Mouse (Mus musculus) cerebellum, postnatal 36 days (tissue): ENCODE results near the gene Rap1gap.

Experiments used
- DNase-seq, 2 experiments: peaks; one replicate each; pipeline ENCODE4 v3.0.0; 2021 to 2022; ENCODE audit warnings: mixed read lengths in 2 of 2

The Rap1gap gene

DNA sequence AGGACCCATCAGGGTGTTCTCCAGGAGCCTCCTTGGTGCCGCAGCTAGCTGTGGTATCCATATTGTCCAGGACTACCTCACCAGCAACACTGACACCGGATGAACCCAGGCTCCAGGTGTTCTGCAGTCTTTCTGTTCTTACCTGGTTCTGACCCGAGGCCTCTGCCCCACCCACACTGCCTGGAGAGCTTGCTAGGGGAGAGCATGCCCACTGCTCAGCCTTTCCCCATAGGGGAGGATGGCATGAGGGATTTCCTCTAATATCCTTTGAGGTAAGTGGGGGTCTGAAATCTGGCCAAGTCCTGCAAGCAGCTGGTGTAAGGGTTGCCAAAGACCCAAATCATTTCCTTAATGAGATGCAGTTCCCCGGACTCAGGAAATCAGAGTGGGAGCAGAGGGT, 1.0 kb upstream of the Rap1gap start:
- peak in 1 of 2 experiments; percentile 27 for DNase-seq

DNA sequence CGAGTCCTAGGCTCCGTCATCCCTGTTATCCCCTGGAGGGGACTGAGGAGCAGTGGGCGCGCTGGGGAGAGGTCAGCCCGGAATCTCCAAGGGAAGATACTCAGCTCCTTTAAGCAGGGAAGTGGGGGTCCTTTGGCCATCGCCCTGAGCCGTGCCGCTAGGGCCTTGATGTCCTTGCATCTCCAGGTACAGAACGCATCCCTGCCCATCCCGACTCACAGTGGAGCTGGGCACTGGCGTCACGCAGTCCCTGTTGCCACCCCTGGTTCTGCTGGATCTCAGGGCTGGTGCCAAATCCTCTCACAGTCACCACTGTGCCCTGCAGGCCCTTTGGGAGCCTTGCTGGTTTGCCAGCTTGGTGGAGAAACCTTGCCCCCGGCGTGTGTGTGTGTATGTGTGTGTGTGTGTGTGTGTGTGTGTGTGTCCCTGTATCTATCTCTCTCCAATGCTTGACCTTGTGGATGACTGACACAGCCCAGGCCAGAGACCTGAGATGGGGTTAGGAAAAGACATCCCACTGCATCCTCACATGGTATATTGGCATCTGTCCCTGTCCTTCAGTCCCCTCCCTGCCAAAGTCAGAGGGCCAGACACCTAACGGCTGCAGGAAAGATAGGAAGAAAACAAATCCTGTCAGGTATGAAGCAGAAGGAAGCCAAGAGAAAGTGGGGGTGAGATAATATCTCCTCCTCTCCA, 602 bp downstream of the Rap1gap start:
- peak; percentile 55 to 78 for DNase-seq

DNA sequence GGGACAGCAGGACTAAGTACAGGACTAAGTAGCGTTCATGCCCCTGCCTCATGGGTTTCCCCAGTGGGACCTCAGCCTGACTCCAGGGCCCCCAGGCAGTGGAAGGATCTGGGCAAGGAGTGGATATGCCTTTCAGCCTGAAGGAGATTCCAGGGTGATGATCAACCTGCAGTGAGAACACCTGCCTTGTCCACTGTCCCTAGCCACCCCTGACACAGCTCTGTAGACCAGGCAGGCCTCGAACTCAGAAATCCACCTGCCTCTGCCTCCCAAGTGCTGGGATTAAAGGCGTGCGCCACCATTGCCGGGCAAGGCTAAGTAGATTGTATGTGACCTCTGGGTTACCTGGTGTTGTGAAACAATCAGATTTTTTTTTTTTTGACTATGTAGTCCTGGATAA, 1.3 kb downstream of the Rap1gap start:
- DNase-seq = no peak

DNA sequence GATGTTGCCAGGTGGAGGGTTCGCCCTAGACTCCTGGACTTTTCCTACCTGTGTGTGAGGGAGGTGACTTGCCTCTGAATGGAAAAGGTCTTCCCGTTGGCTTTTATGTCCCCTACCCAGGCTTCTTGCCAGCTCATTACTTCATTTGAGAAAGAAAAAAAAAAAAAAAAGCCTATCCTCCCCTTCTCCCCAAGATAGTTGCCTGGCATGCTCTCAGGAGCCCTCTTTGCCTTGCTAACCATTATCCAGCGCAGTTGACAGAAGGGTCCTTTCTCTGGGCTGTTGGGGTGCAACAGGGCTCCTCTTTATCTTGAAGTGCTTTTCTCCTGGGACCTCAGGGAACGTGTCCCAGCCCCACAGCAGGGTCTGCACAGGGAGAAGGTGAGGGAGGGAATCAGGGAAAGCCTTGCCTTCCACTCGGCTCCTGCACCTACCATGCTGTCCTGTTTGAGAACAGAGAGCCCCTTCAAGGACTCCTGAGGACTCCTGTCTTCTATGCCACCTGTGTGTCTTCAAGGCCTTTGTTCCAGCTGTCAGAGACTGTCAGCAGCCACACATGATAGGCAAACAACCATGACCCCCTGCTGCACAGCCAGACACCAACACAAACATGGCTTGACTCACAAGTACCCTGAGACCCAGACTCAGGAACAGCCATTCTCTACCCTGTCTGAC, 1.9 kb downstream of the Rap1gap start:
- peak in 1 of 2 experiments; percentile 28 for DNase-seq

DNA sequence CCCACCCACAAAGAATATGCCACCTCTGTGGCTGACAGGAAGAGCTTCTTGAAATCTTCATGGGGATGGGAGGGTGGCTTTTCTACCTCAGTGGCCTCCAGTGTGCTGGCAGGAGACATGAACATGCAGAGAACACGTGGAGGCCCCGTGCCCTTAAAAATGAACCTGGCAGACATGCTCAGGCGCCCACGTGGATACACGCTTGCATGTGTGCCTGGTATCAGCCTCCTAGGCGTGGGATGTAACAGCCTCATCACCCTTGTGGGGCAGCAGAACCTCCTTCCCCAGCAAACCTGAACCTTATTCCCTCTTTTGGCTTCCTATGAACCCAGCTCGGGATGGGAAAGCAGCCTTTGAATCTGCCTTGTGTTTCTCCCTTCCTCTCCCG, 2.4 kb downstream of the Rap1gap start:
- peak in 1 of 2 experiments; percentile 37 for DNase-seq

DNA sequence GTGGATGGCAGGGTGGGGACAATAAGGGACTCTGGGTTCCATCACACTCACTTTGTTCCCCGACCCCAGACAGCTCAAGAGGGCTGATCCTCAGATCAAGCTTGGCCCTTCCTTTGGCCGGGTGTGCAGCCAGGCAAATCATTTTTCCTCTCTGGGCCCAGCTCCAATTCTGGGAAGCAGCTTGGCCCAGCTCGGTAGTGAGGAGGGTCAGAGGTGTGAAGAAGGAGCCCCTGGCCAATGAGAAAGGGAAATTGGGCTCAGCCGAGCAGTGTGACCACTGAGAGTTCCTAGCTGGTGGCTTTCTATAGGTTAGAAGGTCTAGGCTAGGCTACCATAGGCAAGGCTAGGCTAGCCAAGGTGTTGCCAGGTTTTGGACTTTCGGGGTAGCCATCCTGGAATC, 3.2 kb downstream of the Rap1gap start:
- peak; percentile 77 to 80 for DNase-seq

DNA sequence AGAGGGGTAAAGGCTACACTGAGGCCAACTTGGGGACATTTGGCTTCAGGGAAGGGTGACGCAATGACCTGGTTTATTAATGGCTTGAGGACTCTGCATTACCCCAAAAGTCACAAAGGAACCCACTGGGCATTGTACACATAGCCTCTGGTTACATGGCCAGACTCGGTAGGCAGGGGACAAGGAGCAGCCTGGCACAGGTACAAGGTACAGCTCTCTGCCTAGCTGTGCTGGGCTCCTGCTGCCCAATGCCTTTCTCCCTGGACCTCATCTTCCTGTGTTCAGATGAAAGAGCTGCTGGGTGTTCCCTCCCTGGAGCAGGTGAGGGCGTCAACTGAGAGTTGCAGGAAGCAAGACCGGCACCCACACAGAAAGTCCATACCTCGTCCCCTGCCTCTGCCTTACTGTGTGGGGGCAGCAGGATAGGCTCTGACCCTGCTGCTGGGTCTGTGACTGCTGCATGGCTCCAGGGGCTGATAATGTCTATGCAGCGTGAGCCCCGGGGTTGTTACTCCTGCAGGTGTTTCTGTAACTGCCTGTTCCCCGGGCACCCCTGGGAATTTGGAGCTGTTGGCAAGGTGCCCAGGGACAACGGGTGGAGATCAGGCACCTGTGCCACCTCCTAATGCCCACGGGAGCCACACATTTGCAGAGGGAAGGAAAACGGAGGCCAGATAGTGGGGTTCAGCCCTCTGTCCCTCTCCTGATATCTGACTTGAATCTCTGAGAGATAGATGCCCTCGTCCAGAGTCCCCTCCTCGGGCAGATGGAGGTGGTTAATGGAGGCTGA, 7.4 kb downstream of the Rap1gap start:
- no peak for DNase-seq

DNA sequence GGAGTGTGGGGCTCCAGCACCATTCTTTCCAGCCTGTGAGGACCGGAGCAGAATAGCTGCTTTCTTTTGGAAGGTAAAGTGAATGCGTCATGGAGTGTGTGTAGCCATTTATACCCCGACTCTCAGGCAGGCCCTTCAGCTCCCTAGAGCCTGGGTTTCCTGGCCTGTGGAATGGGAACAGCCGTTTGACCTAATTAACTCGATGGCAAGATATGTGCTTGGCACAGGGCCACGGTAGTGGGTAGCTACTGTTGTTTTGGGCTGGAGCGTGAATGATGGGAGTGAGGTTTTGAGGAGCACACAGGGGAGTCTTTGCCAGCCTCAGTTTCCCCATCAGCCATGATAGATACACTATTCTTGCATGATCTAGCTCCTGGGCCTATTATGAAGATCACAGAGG, 11.0 kb downstream of the Rap1gap start:
- peak; percentile 73 to 75 for DNase-seq

DNA sequence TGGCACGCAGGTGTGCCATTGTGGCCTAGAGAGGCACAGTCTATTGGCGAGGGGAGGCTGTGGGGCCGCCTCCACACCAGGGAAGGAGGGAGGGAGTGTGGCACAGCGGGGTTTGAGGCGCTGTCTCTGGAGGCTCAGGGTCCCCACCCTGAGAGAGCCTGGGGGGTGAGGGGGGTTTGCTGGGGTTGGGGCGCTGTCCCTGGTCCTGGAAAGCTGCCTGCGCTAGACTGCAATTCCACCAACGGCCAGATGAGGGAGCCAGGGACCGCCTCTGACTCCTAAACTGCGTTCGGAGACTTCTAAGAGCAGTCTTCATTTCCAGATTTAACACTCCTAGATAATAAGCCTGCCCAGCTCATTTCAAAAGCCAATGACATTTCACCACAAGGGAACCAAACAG, 11.5 kb downstream of the Rap1gap start:
- peak; percentile 88 to 91 for DNase-seq

DNA sequence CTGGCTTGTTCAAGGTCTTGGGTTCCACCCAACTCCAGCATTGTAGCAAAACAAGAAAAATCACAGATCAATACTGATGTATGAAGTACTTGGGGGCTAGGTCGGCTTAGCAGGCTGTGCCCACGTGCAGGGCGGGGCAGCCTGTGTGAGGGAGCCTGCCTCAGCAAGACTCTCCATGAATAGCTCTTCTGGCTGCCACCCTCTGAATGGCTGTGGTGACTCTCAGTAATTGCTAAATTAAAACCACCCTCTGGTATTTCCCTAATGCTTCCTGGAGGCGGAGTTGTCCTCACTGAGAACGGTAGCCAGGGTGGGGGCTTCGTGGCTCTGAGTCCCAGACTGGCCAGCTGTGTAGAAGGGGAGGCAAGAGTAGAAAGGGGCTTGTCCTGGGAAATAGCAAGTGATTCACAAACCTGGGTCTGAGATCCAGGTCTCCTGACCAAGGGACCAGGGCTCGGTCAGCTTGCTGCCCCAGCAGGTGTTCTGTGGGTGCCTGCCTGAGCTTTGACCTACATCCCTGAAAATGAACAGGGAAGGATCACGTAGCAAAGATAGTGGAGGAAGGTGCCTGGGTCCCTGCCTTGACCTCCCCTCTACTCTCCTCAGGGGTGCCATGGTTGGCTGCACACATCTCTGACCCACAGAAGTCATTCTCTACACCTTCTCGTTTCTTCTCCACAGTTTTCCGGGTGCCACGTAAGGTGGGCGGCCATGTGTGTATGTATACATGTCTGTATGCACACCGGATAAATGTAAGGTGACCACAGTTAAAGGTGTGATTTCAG, 12.4 kb downstream of the Rap1gap start:
- DNase-seq = no peak

DNA sequence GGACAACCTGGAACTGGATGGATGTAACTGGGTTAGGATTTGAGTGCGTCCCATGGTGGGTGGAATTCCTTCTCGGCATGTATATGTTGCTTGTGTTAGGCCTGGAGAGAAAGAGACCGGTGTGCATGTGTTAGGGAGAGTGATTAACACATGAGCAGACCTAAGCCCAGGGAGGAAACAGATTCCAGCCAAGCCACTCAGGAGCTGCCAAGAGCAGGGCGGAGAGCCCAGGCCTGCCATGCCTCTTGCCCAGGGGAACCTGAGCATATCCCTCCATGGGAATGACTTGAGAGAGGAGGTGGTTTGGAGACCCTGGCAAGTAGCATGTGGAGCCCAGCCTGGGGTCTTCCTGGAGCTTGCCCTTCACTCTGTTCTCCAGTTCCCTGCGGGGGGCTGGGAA, 13.4 kb downstream of the Rap1gap start:
- peak; percentile 79 to 85 for DNase-seq

DNA sequence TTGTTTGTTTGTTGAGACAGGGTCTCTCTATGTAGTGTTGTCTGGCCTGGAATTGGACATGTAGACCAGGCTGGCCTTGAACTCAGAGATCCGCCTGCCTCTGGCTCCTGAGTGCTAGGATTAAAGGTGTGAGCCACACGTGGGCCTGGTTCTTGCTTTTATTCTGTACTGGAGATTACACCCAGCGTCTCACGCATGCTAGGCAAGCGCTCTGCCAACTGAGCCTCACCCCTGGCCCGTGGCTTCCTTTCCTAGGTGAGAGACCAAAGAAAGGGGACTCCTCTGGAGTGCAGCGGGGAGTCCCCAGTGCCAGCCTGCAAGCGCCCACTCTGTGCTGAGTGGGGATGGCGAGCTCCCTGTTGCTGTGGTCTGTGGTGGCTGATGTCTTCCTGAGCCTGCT, 14.0 kb downstream of the Rap1gap start:
- DNase-seq = no peak

DNA sequence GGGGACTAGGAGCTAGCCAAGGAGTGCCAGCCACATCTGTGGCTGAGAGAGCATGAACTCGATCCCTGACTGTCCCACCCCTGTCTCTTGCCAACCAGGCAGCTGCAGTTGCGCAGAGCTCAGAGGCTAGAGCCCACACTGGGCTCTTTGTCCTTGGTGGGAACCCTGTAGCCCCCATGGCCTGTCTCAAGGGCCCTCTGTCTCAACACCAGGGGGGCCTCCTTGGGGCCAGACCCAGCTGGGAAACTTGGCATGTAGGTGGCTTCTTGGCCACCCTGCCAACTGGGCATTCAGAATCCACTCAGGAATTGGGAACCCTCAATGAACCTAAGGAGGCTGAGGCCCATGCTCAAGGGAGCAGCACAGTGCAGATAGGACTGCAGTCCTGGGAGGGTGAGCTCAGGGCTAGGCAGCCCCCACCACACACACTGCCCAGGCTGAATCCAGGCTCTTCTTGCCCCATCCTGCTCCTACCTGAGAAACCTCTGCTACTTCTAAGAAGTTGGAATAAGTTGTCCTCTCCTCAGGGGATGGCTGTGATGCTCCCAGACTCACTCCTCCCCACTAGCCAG, 15.5 kb downstream of the Rap1gap start:
- no peak for DNase-seq

DNA sequence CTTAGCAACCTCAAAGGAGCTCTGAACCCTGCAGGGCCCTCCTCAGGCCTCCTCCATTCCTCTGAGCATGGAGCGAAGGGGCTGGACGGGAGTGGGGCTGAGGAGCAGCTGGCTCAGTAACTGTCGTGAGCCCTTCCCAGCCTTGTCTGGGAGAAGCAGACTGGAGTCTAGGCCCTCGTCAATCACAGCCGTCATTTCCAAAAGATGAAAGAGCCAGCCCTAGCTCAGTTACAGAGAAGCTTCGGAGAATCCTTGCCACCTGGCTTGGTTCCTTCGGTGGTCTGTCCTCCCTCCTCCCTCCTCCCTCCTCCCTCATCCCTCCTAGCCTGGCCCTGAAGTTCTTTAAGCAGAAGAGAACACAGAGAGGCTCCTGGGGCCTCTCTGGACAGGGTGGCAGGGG, 16.2 kb downstream of the Rap1gap start:
- no peak for DNase-seq

DNA sequence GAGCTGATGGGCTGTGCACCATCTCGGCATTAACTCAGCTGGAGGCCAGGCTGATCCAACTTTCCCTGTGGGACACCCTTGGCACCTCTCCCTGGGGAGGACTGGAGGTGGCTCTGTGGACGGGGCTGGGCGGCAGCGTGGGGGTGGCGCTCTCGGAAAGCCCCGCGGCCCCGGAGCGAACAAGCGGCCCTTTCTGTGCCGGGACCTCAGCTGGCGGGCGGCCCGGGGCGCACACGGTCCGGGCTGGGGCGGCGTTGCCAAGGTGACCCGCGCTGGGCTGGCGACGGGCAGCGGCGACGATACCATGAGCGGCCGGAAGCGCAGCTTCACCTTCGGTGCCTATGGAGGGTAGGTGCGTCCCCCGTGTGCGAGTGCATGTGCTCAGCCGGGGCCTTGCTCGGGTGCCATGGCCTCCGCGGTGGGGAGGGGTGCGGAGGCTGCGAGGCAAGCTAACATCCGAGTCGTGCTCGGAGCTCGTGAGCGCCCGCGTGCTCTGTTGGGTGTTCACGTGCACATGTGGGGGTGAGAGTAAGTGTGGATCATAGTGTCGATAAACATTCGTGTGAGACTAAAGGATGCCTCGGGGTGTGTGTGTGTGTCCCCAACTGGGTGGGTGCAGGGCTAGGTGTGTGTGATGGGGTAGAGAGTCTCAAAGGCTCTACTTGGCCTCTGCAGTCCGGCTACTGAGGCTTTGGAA, 17.0 kb downstream of the Rap1gap start:
- peak; percentile 68 to 71 for DNase-seq

DNA sequence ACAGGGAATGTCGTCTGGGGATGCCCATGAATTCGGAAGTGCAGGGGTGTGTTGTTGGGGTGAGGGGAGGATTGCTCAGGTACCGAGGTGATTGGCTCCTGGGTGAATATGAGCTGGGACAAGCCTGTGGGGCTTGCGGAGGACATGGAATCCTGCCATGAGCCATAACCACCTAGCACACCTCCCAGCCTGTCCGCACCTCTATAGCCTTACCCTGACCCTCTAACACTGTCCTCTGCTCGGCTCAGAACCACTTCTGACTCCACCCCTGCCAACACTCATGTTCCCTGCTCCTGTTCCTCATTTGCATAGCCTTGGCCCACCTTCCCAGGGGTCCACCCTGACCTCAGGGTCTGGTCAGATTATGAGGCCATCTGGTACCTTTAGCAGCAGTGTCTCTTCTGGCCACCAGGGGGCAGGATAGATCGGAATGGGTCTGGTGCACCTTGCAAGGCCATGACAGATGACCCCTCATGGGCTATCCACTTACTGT, 18.5 kb downstream of the Rap1gap start:
- DNase-seq = peak; percentile 67 to 69

DNA sequence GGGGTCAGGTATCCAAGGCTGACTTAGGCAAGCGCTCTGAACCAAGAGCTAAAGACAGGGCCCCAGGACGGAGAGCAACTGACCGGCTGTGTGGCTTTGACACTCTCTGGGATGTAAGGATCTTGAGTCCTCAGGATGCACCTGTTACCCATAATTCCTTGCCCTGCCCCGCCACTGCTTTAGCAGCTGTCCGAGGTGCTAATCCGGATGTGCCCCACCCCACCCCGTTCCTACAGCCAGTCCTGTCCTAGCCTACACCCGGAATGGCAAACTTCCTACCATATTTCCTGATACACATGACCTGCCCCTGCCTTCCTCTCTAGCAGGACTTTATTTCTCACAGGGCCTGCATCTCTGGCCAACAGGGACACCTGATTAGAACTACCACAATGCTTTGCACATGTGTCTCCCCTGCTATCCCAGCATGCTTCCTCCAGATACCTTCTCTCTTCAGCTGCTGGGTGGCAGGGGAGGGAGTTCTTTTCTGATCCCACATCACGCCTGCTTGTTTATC, 20.4 kb downstream of the Rap1gap start:
- DNase-seq = no peak

DNA sequence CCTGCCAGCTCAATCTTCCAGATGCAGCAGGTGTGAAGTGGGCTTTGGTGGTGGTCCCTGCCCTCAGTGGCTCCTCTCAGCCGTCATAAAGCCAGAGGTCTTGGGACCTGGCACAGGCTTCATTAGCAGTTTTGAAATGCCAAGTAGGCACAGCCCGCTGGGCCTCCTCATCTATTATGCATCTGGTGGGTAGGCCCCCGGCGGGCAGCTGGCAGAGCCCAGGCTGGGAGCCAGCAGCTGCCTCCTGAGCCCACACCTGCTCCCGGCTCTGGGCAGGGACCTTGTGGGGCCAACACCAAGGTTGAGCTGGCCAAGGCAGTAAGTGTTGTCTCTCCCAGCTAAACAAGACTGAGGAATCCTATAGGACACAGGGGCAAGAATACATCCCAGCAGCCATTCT, 21.8 kb downstream of the Rap1gap start:
- no peak for DNase-seq

DNA sequence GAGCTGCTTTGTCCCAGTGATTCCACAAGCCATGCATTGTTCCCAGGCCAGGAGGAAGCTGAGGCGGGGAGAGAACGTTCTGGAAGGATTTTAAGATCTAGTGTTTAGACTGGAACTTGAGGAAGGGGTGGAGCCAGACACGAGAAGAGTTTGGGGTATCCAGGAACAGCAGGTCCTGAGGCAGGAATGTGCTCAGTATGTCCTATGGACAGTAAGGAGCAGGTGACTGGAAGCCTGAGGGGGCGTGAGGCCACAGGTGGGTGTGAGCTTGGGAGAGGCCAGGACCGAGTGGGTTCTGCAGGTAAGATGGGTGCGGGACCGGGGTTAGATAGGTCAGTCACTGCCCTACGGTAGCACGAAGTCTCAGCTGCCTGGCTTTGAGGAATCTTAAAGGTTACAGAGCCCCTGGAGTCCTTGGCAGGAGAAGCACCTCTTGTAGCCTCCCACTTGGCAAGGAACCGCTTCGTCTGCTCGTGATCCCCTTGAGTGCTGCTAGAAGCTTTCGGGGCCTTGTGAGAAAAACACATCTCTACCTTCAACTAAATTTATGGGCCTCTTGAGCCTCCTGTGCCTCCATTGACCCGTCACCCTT, 22.8 kb downstream of the Rap1gap start:
- DNase-seq = no peak

DNA sequence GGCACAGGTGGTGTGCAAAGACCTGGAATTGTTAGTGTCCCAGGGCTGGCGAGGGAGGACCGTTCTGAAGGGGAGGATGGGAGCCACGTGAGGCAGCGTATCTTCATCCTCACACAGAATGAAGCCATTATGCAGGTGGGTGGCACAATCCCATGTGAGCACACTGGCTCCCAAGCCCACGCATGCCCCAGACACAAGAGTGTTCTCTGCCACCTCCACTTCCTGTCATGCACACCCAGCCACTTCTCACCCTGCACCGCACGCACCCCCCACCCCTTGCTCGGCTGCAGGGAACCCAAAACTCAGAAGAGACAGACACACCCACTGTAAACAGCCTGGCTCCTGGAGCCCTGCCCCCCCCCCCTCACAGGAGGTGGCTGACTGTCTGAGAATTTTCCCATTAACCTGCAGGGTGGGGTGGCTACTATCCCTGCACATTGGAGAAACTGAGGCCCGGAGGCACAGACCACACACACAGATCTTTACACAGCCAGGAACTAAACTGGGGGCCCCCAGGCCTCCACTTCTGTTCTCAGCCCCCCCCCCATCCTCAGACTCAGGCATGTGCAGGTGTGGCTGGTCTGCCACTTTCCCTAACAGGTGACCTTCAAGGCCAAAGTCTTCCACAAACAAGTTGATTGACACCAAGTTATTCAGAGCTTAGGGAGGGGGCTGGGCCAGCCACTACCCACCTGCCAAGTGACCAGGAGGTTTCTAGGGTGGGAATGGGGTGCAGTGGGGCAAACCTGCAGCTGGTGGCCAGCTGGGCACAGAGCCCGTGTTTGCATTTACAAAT, 27.8 kb downstream of the Rap1gap start:
- no peak for DNase-seq
